Mouse (Mus musculus) spleen, embryonic (tissue): Measurements from ENCODE around the gene Atl1.

Experiments used
- CTCF ChIA-PET: fragments of 350-600 bp; sonication (Branson Sonifier 250); formaldehyde crosslinking; loops from one replicate; lab custom pipeline; 2022; lab: Charles Lee

Atl1 gene

GRCm38 (mm10) chr12:69892371-69893251, at the start of gene Atl1, which contains the start of gene Map4k5:
TSS of gene Atl1 (plus strand) at chr12:69892614.
TSS of gene Map4k5 (minus strand) at chr12:69893200.
- CTCF ChIA-PET = no interaction called here

GRCm38 (mm10) chr12:69843531-69844445, 48.6 kb upstream of the Atl1 start:
- CTCF ChIA-PET = interaction anchor here (1.5 kb wide), 1 partner anchor 20 kb away, joined by 9 read pairs; no protein-coding TSS in a partner anchor

- CTCF ChIA-PET = interaction anchor here (0.6 to 1.5 kb wide), 2 partner anchors 18 to 605 kb away, joined by 3 to 9 read pairs; partner anchors contain the start of gene Klhdc1
These were observed 46.7 kb upstream of the Atl1 start for GRCm38 (mm10) chr12:69845722-69846121.

- CTCF ChIA-PET = no interaction called here
These were observed 45.9 kb upstream of the Atl1 start for GRCm38 (mm10) chr12:69846499-69846898.

- CTCF ChIA-PET = no interaction called here
These were observed 44.1 kb upstream of the Atl1 start for GRCm38 (mm10) chr12:69848083-69848878.

GRCm38 (mm10) chr12:69852288-69852687, 40.1 kb upstream of the Atl1 start:
- CTCF ChIA-PET = no interaction called here

GRCm38 (mm10) chr12:69853387-69853786, 39.0 kb upstream of the Atl1 start:
- CTCF ChIA-PET = no interaction called here

- CTCF ChIA-PET = no interaction called here
These were observed 38.5 kb upstream of the Atl1 start for GRCm38 (mm10) chr12:69853942-69854341.

- CTCF ChIA-PET = interaction anchor here (0.6 kb wide), 1 partner anchor 16 kb away, joined by 7 read pairs; no protein-coding TSS in a partner anchor
These were observed 36.6 kb upstream of the Atl1 start for GRCm38 (mm10) chr12:69855641-69856300.

- CTCF ChIA-PET = interaction anchor here (0.6 kb wide), 1 partner anchor 15 kb away, joined by 7 read pairs; no protein-coding TSS in a partner anchor
These were observed 36.0 kb upstream of the Atl1 start for GRCm38 (mm10) chr12:69856398-69856797.

GRCm38 (mm10) chr12:69857597-69857996, 34.8 kb upstream of the Atl1 start:
- CTCF ChIA-PET = no interaction called here

- CTCF ChIA-PET = no interaction called here
These were observed 33.6 kb upstream of the Atl1 start for GRCm38 (mm10) chr12:69858847-69859246.

GRCm38 (mm10) chr12:69863505-69863904, 28.9 kb upstream of the Atl1 start:
- CTCF ChIA-PET = interaction anchor here (1.9 kb wide), 1 partner anchor 19 kb away, joined by 9 read pairs; no protein-coding TSS in a partner anchor

GRCm38 (mm10) chr12:69864164-69864692, 28.2 kb upstream of the Atl1 start:
- CTCF ChIA-PET = interaction anchor here (1.9 kb wide), 1 partner anchor 19 kb away, joined by 9 read pairs; no protein-coding TSS in a partner anchor

- CTCF ChIA-PET = interaction anchor here (0.8 kb wide), 1 partner anchor 499 kb away, joined by 3 read pairs; no protein-coding TSS in a partner anchor
These were observed 25.1 kb upstream of the Atl1 start for GRCm38 (mm10) chr12:69867338-69867737.

GRCm38 (mm10) chr12:69871632-69872031, 20.8 kb upstream of the Atl1 start:
- CTCF ChIA-PET = interaction anchor here (0.7 kb wide), 1 partner anchor 16 kb away, joined by 7 read pairs; no protein-coding TSS in a partner anchor

- CTCF ChIA-PET = no interaction called here
These were observed 14.5 kb upstream of the Atl1 start for GRCm38 (mm10) chr12:69877842-69878363.

GRCm38 (mm10) chr12:69879172-69879665, 13.2 kb upstream of the Atl1 start:
- CTCF ChIA-PET = no interaction called here

- CTCF ChIA-PET = no interaction called here
These were observed 12.7 kb upstream of the Atl1 start for GRCm38 (mm10) chr12:69879739-69880138.
